Mouse (Mus musculus): ENCODE measurements around the gene Atxn2. TPM values are rescaled to one million over a fixed set of nuclear protein-coding genes. Genes with fewer than 3 reads are reported as not detected.

The Atxn2 gene
- polyA plus RNA-seq (2017; shearing (Covaris generic)): 16.3 TPM

DNA sequence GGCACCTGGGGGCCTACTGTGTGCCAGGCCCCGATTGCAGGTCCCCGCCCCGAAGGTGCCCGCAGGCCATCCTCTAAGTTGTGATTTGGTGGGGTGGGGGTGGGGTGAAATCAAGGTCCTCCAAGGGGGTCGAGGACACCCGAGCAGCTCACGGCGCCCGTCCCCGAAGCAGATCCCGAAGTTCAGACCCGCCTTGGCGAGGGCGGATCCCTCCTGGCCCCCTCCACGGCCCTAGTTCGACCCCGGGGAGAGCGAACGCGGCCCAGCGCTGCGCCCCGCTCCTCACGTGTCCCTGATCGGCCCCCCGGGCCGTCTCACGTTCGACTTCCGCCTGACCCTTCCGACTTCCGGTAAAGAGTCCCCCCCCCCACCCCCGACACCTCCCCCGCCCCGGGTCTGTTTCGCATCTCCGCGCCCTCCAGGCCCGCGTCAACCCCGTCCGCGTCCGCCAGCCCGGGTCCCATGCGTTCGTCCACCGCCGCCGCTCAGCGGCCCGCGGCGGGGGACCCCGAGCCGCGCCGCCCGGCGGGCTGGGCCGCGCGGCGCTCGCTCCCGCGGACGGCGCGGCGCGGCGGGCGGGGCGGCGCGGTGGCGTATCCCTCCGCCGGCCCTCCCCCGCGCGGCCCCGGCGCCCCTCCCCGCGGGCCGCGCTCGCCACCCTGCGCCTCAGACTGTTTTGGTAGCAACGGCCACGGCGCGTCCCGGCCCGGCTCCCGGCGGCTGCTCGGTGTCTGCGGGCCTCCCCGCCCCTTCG, at the start of gene Atxn2:
TSS of gene Atxn2 (plus strand) at position 164 of the 754 bp plus-strand sequence.

DNA sequence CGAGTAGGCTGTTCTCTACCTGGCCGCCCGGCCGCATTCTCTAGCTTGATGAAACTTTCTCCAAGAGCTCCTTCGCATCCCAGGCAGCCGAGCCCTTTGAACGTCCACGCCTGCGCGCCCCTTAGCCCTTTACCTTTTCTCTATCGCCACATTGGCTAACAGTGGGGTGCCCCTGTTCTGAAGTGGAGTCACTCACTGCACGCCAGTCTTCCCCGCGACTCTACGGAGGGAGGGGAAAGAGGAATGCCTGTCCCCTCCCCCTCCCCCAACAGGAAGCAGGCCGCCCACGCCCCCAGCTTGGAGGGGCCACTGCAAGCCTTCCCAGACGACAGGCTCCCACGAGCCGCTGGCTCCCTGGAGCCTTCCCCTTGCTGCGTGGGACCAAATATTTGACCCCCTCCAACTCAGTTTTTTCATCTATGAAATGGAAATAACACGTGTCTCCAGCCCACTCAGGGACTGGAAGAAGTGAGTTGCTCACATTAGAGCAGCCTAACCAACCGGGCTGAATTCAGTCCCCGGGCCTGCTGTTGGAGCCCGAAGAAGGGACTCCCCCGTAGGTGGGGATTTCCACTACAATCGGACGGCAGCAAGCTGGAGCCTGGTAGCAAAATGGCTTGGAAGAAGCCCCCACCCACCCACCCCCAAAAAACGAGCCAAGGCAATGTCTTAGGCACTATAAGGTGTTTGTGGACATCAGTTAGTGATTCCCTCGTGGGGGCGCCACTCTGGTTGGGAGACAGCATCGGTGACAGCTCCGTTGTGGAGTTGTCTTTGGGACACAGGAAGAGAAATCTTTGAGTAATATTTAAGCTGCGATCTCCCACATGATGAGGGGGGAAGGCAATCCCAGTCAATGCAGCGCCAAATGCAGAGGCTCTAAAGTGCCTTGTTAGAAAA, 126.6 kb downstream of the Atxn2 start, which contains the start of gene Sh2b3:
TSS of gene Sh2b3 (minus strand) at position 206 of the 900 bp plus-strand sequence.

DNA sequence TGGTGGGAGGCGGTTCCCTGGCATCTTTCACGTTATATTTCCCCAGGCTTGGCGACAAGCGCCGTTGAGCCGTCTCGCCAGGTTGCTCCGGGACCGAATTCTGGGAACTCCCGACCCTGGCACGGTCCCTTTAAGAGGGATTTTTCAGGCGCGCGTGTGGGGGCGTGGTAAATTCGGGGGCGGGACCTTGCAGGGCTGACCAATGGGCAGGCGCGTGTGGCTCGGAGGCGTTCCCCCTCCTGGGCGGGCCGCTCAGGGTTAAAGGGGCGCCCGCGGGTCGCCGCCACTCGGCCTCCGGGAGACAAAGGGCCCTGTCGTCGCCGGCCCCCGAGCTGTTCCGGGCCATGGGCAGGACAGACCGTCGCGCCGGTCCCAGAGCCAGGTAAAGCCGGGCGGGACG, 137.6 kb downstream of the Atxn2 start, which contains the start of gene Pheta1:
TSS of gene Pheta1 (plus strand) at position 242 of the 400 bp plus-strand sequence.

Other genes starting within 250 kb of the Atxn2 start
- gene Adam1b, start 207.9 kb upstream of the Atxn2 start, polyA plus RNA-seq (2017; shearing (Covaris generic)): not detected
- 1.0 TPM for gene Adam1a, start 165.9 kb upstream of the Atxn2 start, polyA plus RNA-seq (2017; shearing (Covaris generic))
- not detected for gene Gm42878, start 165.9 kb upstream of the Atxn2 start, polyA plus RNA-seq (2017; shearing (Covaris generic))
- gene Mapkapk5, start 165.4 kb upstream of the Atxn2 start, polyA plus RNA-seq (2017; shearing (Covaris generic)): 24.3 TPM
- 17.5 TPM for gene Aldh2, start 117.5 kb upstream of the Atxn2 start, polyA plus RNA-seq (2017; shearing (Covaris generic))
- gene Acad12, start 92.4 kb upstream of the Atxn2 start, polyA plus RNA-seq (2017; shearing (Covaris generic)): 3.4 TPM
- gene Acad10, start 50.8 kb upstream of the Atxn2 start, polyA plus RNA-seq (2017; shearing (Covaris generic)): 11.0 TPM
- 6.8 TPM for gene Brap, start 50.8 kb upstream of the Atxn2 start, polyA plus RNA-seq (2017; shearing (Covaris generic))
- 6.8 TPM for gene Sh2b3, start 126.3 kb downstream of the Atxn2 start, polyA plus RNA-seq (2017; shearing (Covaris generic))
- gene Pheta1, start 137.6 kb downstream of the Atxn2 start, polyA plus RNA-seq (2017; shearing (Covaris generic)): 2.8 TPM

All from activated CD4-positive, CD25-positive, alpha-beta regulatory T cell, adult 9 weeks (primary cell).